Mouse (Mus musculus) embryonic fibroblast, embryonic 13.5 days (primary cell): ENCODE results near the gene Bahcc1. TPM values are rescaled to one million over a fixed set of nuclear protein-coding genes. Genes with fewer than 3 reads are reported as not detected.
A peak's percentile ranks its signal among the peaks of the same experiment; 100 is the strongest.

Source experiments
- H3K27ac ChIP-seq: 2 replicates; pipeline ENCODE4 v1.5.1; 2012; ENCODE audit warnings: low read length, control low read depth, inconsistent platforms; ENCODE audit not compliant: insufficient read depth
- H3K4me1 ChIP-seq: 2 replicates; pipeline ENCODE4 v1.6.1; 2011; ENCODE audit warnings: low read length; ENCODE audit not compliant: control insufficient read depth, insufficient read depth
- H3K4me3 ChIP-seq: 2 replicates; pipeline ENCODE4 v1.5.1; 2011; ENCODE audit warnings: mild to moderate bottlenecking, control low read depth, low read length; ENCODE audit not compliant: insufficient read depth
- CTCF ChIP-seq: IDR thresholded peaks from 2 replicates; pipeline ENCODE4 v1.5.1; 2011; ENCODE audit warnings: mild to moderate bottlenecking, control low read depth, low read length, moderate library complexity, borderline replicate concordance; ENCODE audit not compliant: insufficient read depth
- POLR2A ChIP-seq: IDR thresholded peaks from 2 replicates; pipeline ENCODE4 v1.6.1; 2011; ENCODE audit warnings: low read depth, mild to moderate bottlenecking, control low read depth, low read length, moderate library complexity
- polyA plus RNA-seq: library from polyadenylated mRNA; stranded (reverse); fragments of >200 nt; gene quantifications from 2 replicates; pipeline ENCODE4 v1.2.4, GENCODE M21; 2011; ENCODE audit warnings: low read depth; ENCODE audit not compliant: missing spikeins, insufficient read length

The Bahcc1 gene
- polyA plus RNA-seq, 1 experiment = 17.9 TPM

DNA sequence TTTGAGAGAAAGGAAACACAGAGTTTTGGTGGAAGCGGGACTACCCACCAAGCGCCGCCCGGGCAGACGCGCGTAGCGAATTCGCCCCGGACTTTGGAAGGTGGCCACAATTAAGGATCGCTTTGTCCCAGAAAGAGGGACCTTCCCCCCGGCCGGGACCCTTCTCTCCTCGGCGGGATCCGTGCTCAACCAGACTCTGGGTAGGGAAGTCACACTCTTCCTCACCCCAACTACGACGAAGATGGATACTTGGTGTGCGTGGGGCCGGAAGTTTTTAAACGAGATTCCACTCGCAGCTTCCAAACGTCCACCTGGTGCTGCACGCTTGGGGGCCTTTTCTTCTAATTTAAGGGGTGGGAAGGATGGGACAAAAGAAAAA lies 44.7 kb upstream of the Bahcc1 start:
- Histone ChIP-seq H3K27ac (peak overlapping the region; percentile 81), H3K4me1 (peaks cover 10% of the 10 kb centered on the region; the same call in 1 of the 2 replicates), H3K4me3 (peak overlapping the region; percentile 94)
- no peak for TF ChIP-seq POLR2A
- no peak for TF ChIP-seq CTCF

- TF ChIP-seq CTCF = no peak
- TF ChIP-seq POLR2A = no peak
- Histone ChIP-seq H3K4me1 (peaks cover 10% of the 10 kb centered on the region; the same call in 1 of the 2 replicates), H3K27ac (peak overlapping the region; percentile 81), H3K4me3 (peak overlapping the region; percentile 94)
Measured at GRCm38 (mm10) chr11:120188481-120189441, 44.0 kb upstream of the Bahcc1 start.

GRCm38 (mm10) chr11:120189459-120190312 lies 43.1 kb upstream of the Bahcc1 start:
- Histone ChIP-seq H3K27ac (peak overlapping the region; percentile 81), H3K4me3 (peak overlapping the region; percentile 94), H3K4me1 (peaks cover 5% of the 10 kb centered on the region; the same call in 1 of the 2 replicates)
- TF ChIP-seq POLR2A (peak; percentile 99), CTCF (no peak)

- H3K4me1 ChIP-seq = peaks cover 5% of the 10 kb centered on the region; the same call in 1 of the 2 replicates
Measured at GRCm38 (mm10) chr11:120190526-120191412, 42.0 kb upstream of the Bahcc1 start.

GRCm38 (mm10) chr11:120198831-120199230 lies 33.9 kb upstream of the Bahcc1 start:
- TF ChIP-seq CTCF = no peak
- TF ChIP-seq POLR2A = no peak
- Histone ChIP-seq H3K4me1 (no peaks in the 10 kb centered on the region), H3K4me3 (no peak overlapping the region), H3K27ac (no peak overlapping the region)

More at GRCm38 (mm10) chr11:120190526-120191412, 42.0 kb upstream of the Bahcc1 start:
- H3K27ac ChIP-seq = peak overlapping the region; percentile 54
- TF ChIP-seq CTCF (no peak), POLR2A (peak; percentile 45)
- peak overlapping the region; percentile 18 for H3K4me3 ChIP-seq

GRCm38 (mm10) chr11:120199766-120200165 lies 33.0 kb upstream of the Bahcc1 start:
- TF ChIP-seq POLR2A = no peak
- TF ChIP-seq CTCF = no peak
- Histone ChIP-seq H3K27ac (no peak overlapping the region), H3K4me3 (no peak overlapping the region), H3K4me1 (no peaks in the 10 kb centered on the region)

- no peaks in the 10 kb centered on the region for H3K4me1 ChIP-seq
- H3K27ac ChIP-seq = no peak overlapping the region
- no peak overlapping the region for H3K4me3 ChIP-seq
- no peak for TF ChIP-seq POLR2A
- no peak for TF ChIP-seq CTCF
Measured at GRCm38 (mm10) chr11:120200621-120201020, 32.1 kb upstream of the Bahcc1 start.

GRCm38 (mm10) chr11:120204200-120204599 lies 28.5 kb upstream of the Bahcc1 start:
- H3K27ac ChIP-seq = no peak overlapping the region
- no peaks in the 10 kb centered on the region for H3K4me1 ChIP-seq
- no peak for TF ChIP-seq POLR2A
- no peak overlapping the region for H3K4me3 ChIP-seq

- Histone ChIP-seq H3K27ac (no peak overlapping the region), H3K4me3 (no peak overlapping the region), H3K4me1 (no peaks in the 10 kb centered on the region)
- no peak for TF ChIP-seq POLR2A
- TF ChIP-seq CTCF = no peak
Measured at GRCm38 (mm10) chr11:120206069-120206668, 26.6 kb upstream of the Bahcc1 start.
